Mouse (Mus musculus): ENCODE measurements around the gene Mindy4b-ps. TPM values are rescaled to one million over a fixed set of nuclear protein-coding genes. Genes with fewer than 3 reads are reported as not detected.

Mindy4b-ps gene
- total RNA-seq, 2 experiments from 2014 or later, result not detected

GRCm38 (mm10) chr3:58785863-58786262 is 36.2 kb downstream of the Mindy4b-ps start:
- DNase-seq (ENCODE audit: low spot score in 2 of 2), result peak in 1 of 2 experiments; percentile 56

- no peak for DNase-seq (ENCODE audit: low spot score in 2 of 2)
These were observed 37.7 kb downstream of the Mindy4b-ps start for GRCm38 (mm10) chr3:58784219-58785092.

GRCm38 (mm10) chr3:58783602-58784218 is 38.4 kb downstream of the Mindy4b-ps start:
- no peak for DNase-seq (ENCODE audit: low spot score in 2 of 2)

- no peak for DNase-seq (ENCODE audit: low spot score in 2 of 2)
These were observed 65.7 kb downstream of the Mindy4b-ps start for GRCm38 (mm10) chr3:58756429-58756828.

GRCm38 (mm10) chr3:58755769-58756168 is 66.3 kb downstream of the Mindy4b-ps start:
- no peak for DNase-seq (ENCODE audit: low spot score in 2 of 2)

GRCm38 (mm10) chr3:58754361-58754760 is 67.8 kb downstream of the Mindy4b-ps start:
- no peak for DNase-seq (ENCODE audit: low spot score in 2 of 2)

DNA sequence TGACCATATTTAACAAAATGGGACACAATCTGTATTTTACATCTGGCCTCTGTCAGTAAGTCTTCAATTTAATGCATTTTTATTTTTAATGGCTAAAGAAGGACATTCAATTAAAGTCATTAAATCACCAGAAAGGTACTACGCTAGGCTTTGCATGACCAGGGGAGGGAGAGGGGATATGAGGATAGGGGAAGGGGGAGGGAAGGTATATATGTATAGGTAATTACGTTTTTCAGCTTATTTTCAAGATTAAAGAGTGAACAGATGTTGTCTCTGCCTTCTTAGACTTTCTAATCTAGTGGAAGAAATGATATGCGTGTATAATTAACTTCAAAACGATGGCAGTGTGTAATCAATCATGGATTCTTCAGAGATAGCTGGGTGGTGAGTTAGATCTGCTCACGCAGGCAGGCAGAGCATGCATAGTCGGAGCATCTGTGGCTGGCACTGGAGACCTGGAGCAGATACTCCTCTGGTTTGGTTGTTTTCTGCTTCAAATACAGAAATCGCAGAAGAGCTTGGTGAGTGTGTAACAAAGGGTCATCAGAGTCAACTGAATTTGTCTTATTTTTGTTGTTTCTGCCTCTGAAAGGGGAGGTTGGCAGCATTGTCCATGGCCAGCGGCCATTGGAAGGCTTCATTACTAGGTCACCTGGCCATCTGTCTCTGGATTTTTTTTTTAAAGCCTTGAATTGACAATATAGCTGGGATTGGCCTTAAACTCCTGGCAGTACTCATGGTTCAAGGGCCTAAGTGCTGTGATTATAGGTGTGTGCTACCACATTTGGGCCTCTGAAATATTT is 70.1 kb downstream of the Mindy4b-ps start:
- DNase-seq (ENCODE audit: low spot score in 2 of 2), result no peak

GRCm38 (mm10) chr3:58748724-58749123 is 73.4 kb downstream of the Mindy4b-ps start:
- DNase-seq (ENCODE audit: low spot score in 2 of 2), result no peak

DNA sequence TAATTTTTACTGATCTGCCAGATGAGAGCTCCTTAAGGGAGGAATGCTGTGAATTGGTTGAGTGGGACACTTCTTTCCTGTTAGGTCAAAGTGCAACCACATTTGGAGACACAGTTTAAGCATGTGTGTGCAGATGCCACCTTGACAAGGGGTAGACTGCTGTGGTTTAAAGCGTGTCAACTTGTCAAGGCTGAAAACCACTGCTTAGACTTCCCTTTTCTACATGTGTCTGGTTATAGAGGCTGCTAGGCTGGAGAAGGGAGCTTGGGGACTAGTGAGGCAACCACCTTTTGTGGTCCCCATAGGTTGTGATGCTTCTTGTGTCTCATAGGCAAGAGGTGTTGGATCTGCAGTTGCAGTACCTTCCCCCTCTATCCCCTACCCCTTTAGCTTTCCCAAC is 74.2 kb downstream of the Mindy4b-ps start:
- DNase-seq (ENCODE audit: low spot score in 2 of 2), result no peak

GRCm38 (mm10) chr3:58739536-58739935 is 82.6 kb downstream of the Mindy4b-ps start:
- no peak for DNase-seq (ENCODE audit: low spot score in 2 of 2)

Other genes with a start within 250 kb of the Mindy4b-ps start
- 10 to 100 TPM; 65.9 to 68.6 TPM for gene Selenot, start 245.7 kb downstream of the Mindy4b-ps start, total RNA-seq (2021)
- under 1 TPM in 1 of 2 experiments, not detected in 1; 0.13 TPM for gene Erich6, start 185.1 kb downstream of the Mindy4b-ps start, total RNA-seq (2021)
- 10 to 100 TPM; 10.5 to 12.7 TPM for gene Siah2, start 129.9 kb downstream of the Mindy4b-ps start, total RNA-seq (2021)
- gene Clrn1, start 63.0 kb upstream of the Mindy4b-ps start, total RNA-seq (2021), result not detected
- gene Med12l, start 183.5 kb upstream of the Mindy4b-ps start, total RNA-seq (2021), result 1 to 10 TPM; 6.4 to 6.9 TPM

All from gastrocnemius, postnatal 4 days (tissue).